Mouse (Mus musculus) embryonic stem cell, embryonic (primary cell): ENCODE measurements at regions not wholly inside any gene's neighbourhood (a gene's known extent, or its start where the extent isn't known, plus 50 kb on each side); places are given as distances from the start of the nearest gene placed in this dataset.

ENCODE experiments used
- CTCF ChIA-PET, 4 experiments: fragments of 300-600 bp in 2 of 4; fragments of 350-600 bp in 2 of 4; sonication (Branson Sonifier 250); formaldehyde crosslinking; loops; one replicate each; lab custom pipeline; 2022; ENCODE audit warnings: inconsistent platforms in 2 of 4; lab: Charles Lee
- POLR2A ChIA-PET, 4 experiments: fragments of 300-600 bp in 2 of 4; fragments of 350-600 bp in 2 of 4; sonication (Branson Sonifier 250); formaldehyde crosslinking; loops; one replicate each; lab custom pipeline; 2022; ENCODE audit warnings: antibody characterized with exemption in 4 of 4, inconsistent platforms in 1 of 4; lab: Charles Lee

- POLR2A ChIA-PET, result no interaction called here
- CTCF ChIA-PET, result interaction anchor here in 1 of 4 experiments (0.5 kb wide), 1 partner anchor 152 kb away, joined by 4 read pairs; no protein-coding TSS in a partner anchor
Measured at GRCm38 (mm10) chr16:50001662-50002455, 201.5 kb downstream of the Cd47 start.

GRCm38 (mm10) chr16:50002456-50002788, 202.1 kb downstream of the Cd47 start:
- ChIA-PET CTCF (no interaction called here), POLR2A (no interaction called here)

- CTCF ChIA-PET, result no interaction called here
- POLR2A ChIA-PET, result no interaction called here
Measured at GRCm38 (mm10) chr16:50009046-50009445, 208.7 kb downstream of the Cd47 start.

GRCm38 (mm10) chr16:50009542-50009941, 209.2 kb downstream of the Cd47 start:
- CTCF ChIA-PET, result no interaction called here

GRCm38 (mm10) chr16:50010074-50010473, 209.7 kb downstream of the Cd47 start:
- CTCF ChIA-PET, result no interaction called here
- POLR2A ChIA-PET, result no interaction called here

More at GRCm38 (mm10) chr16:50009542-50009941, 209.2 kb downstream of the Cd47 start:
- POLR2A ChIA-PET, result no interaction called here

- CTCF ChIA-PET, result no interaction called here
- POLR2A ChIA-PET, result no interaction called here
Measured at GRCm38 (mm10) chr16:50010532-50010971, 210.2 kb downstream of the Cd47 start.

GRCm38 (mm10) chr16:50023885-50024284, 223.6 kb downstream of the Cd47 start:
- ChIA-PET POLR2A (no interaction called here), CTCF (no interaction called here)

GRCm38 (mm10) chr16:50026100-50026884, 226.0 kb downstream of the Cd47 start:
- CTCF ChIA-PET, result interaction anchor here in 1 of 4 experiments (0.6 kb wide), 1 partner anchor 205 kb away, joined by 3 read pairs; no protein-coding TSS in a partner anchor
- POLR2A ChIA-PET, result interaction anchor here in 1 of 4 experiments (0.7 to 0.9 kb wide), 2 partner anchors 17 to 525 kb away, joined by 3 read pairs; no protein-coding TSS in a partner anchor

- POLR2A ChIA-PET, result no interaction called here
- CTCF ChIA-PET, result interaction anchor here in 1 of 4 experiments (0.7 kb wide), 1 partner anchor 47 kb away, joined by 4 read pairs; no protein-coding TSS in a partner anchor
Measured at GRCm38 (mm10) chr16:50027189-50027588, 226.9 kb downstream of the Cd47 start.

- ChIA-PET POLR2A (interaction anchor here in 2 of 4 experiments (0.6 to 1.1 kb wide), 2 partner anchors 68 to 331 kb away, joined by 3 read pairs; partner anchors contain the start of gene Ift57 (in 1 of the 2)), CTCF (interaction anchor here in 1 of 4 experiments (1.9 kb wide), 1 partner anchor 18 kb away, joined by 6 read pairs; no protein-coding TSS in a partner anchor)
Measured at GRCm38 (mm10) chr16:50029711-50030110, 229.4 kb downstream of the Cd47 start.

- POLR2A ChIA-PET, result interaction anchor here in 1 of 4 experiments (0.6 to 0.7 kb wide), 2 partner anchors 306 to 837 kb away, joined by 3 to 7 read pairs; no protein-coding TSS in a partner anchor
- CTCF ChIA-PET, result interaction anchor here in 1 of 4 experiments (1.9 kb wide), 1 partner anchor 17 kb away, joined by 6 read pairs; no protein-coding TSS in a partner anchor
Measured at GRCm38 (mm10) chr16:50030355-50030754, 230.0 kb downstream of the Cd47 start.

- ChIA-PET CTCF (interaction anchor here in 2 of 4 experiments (0.7 to 1.9 kb wide), 2 partner anchors 16 to 17 kb away, joined by 4 to 6 read pairs; no protein-coding TSS in a partner anchor), POLR2A (interaction anchor here in 1 of 4 experiments (0.5 to 0.7 kb wide), 3 partner anchors 105 to 838 kb away, joined by 3 to 7 read pairs (median 3); no protein-coding TSS in a partner anchor)
Measured at GRCm38 (mm10) chr16:50030905-50031369, 230.6 kb downstream of the Cd47 start.

GRCm38 (mm10) chr16:50032798-50033197, 232.5 kb downstream of the Cd47 start:
- CTCF ChIA-PET, result interaction anchor here in 2 of 4 experiments (0.5 to 0.6 kb wide), 2 partner anchors 12 to 13 kb away, joined by 3 read pairs; no protein-coding TSS in a partner anchor
- POLR2A ChIA-PET, result interaction anchor here in 1 of 4 experiments (0.5 to 0.6 kb wide), 2 partner anchors 497 to 1040 kb away, joined by 3 read pairs; no protein-coding TSS in a partner anchor

GRCm38 (mm10) chr16:50036296-50036734, 236.0 kb downstream of the Cd47 start:
- POLR2A ChIA-PET, result interaction anchor here in 1 of 4 experiments (0.6 to 0.7 kb wide), 2 partner anchors 8 to 355 kb away, joined by 3 to 4 read pairs; no protein-coding TSS in a partner anchor
- CTCF ChIA-PET, result interaction anchor here in 1 of 4 experiments (0.6 to 1.0 kb wide), 3 partner anchors 9 to 107 kb away, joined by 3 to 4 read pairs (median 3); no protein-coding TSS in a partner anchor

GRCm38 (mm10) chr16:50044103-50044502, 243.8 kb downstream of the Cd47 start:
- ChIA-PET POLR2A (interaction anchor here in 1 of 4 experiments (0.6 kb wide), 1 partner anchor 275 kb away, joined by 4 read pairs; no protein-coding TSS in a partner anchor), CTCF (no interaction called here)

- CTCF ChIA-PET, result interaction anchor here (0.6 to 1.4 kb wide), 14 partner anchors 9 to 463 kb away, joined by 3 to 18 read pairs (median 3); no protein-coding TSS in a partner anchor
- POLR2A ChIA-PET, result interaction anchor here in 1 of 4 experiments (0.7 to 1.4 kb wide), 3 partner anchors 21 to 698 kb away, joined by 4 to 6 read pairs (median 4); no protein-coding TSS in a partner anchor
Measured at GRCm38 (mm10) chr16:50045552-50046547, 245.5 kb downstream of the Cd47 start.

- ChIA-PET POLR2A (no interaction called here), CTCF (no interaction called here)
Measured at GRCm38 (mm10) chr16:50063540-50063939, 263.2 kb downstream of the Cd47 start.
